ENCODE assay signal across 8 mouse cellular contexts in genomic region chr10:69101988-69102387, GRCm38 (mm10). TPM values are rescaled to one million over a fixed set of nuclear protein-coding genes. Genes with fewer than 3 reads are reported as not detected.
A peak's percentile ranks its signal among the peaks of the same experiment; 100 is the strongest.
DNase-seq lines count a peak whose midpoint lies in the region; ATAC-seq and TF ChIP-seq lines count a peak whose summit lies in the region.

No protein-coding gene starts in this region.

- H3K27ac ChIP-seq in liver, adult 2 months (replicated peaks; ENCODE audit: insufficient read depth, low read depth, low read length): no peak overlapping the region
- H3K27ac ChIP-seq in liver, embryonic 11.5 days (ENCODE audit: low read depth, low read length): no peak overlapping the region

- peak; percentile 8 to 61 for DNase-seq in adrenal gland, adult (ENCODE audit: inconsistent age in 2 of 2, low spot score in 1 of 2)
- no peak for DNase-seq in adrenal gland, postnatal 4 days (ENCODE audit: low spot score in 2 of 2)
- DNase-seq in liver, adult 2 months (ENCODE audit: extremely low read depth, low read depth, low spot score): peak; percentile 38
- no peak for DNase-seq in liver, embryonic 11.5 days (ENCODE audit: low spot score)
- DNase-seq in embryo, embryonic 11 days: peak; percentile 45
- DNase-seq in layer of hippocampus, adult 9-10 months (ENCODE audit: low spot score): peak; percentile 26
- DNase-seq in lung, postnatal 4 days: peak; percentile 53
- peak; percentile 8 to 55 for DNase-seq in thymus, postnatal 10 days (ENCODE audit: low spot score in 2 of 2)

- H3K9ac ChIP-seq in liver, adult 2 months (ENCODE audit: low read depth, low read length): no peak overlapping the region
- no peak overlapping the region for H3K9ac ChIP-seq in liver, embryonic 11.5 days (ENCODE audit: low read depth, low read length)

- 78% methylated on average over 4 of the region's 4 CpGs for WGBS in liver, adult 2 months
- 73% methylated on average over 4 of the region's 4 CpGs for WGBS in liver, embryonic 11.5 days

- no peak overlapping the region for H3K4me3 ChIP-seq in liver, adult 2 months (ENCODE audit: insufficient read depth, low read depth, low read length)
- H3K4me3 ChIP-seq in liver, embryonic 11.5 days (ENCODE audit: low read depth, low read length): no peak overlapping the region

- TF ChIP-seq CTCF in liver, adult 2 months (IDR thresholded peaks at IDR 0.05; ENCODE audit: low read depth, low read length): peak; percentile 54

- H3K4me2 ChIP-seq in liver, embryonic 11.5 days: no peak overlapping the region

- H3K79me2 ChIP-seq in liver, adult 2 months (ENCODE audit: control insufficient read depth, insufficient read depth, low read length): no peaks in the 10 kb centered on the region

- no peaks in the 10 kb centered on the region for H3K36me3 ChIP-seq in liver, adult 2 months (ENCODE audit: control insufficient read depth, insufficient read depth, low read length)
- H3K36me3 ChIP-seq in liver, embryonic 11.5 days (ENCODE audit: control insufficient read depth, insufficient read depth, low read length): no peaks in the 10 kb centered on the region

- no peak for TF ChIP-seq POLR2A in liver, adult 2 months (IDR thresholded peaks at IDR 0.05; ENCODE audit: extremely low read depth, insufficient read depth, low read length)

- H3K9me3 ChIP-seq in liver, embryonic 11.5 days (ENCODE audit: control insufficient read depth, low read length): no peaks in the 10 kb centered on the region

- no peak for ATAC-seq in liver, embryonic 11.5 days (replicated peaks; ENCODE audit: low FRiP score)

- no peaks in the 10 kb centered on the region for H3K27me3 ChIP-seq in liver, adult 2 months (ENCODE audit: control insufficient read depth, insufficient read depth, low read length)
- no peaks in the 10 kb centered on the region for H3K27me3 ChIP-seq in liver, embryonic 11.5 days (replicated peaks; ENCODE audit: control insufficient read depth, insufficient read depth, low read length)

- H3K4me1 ChIP-seq in liver, adult 2 months (ENCODE audit: control insufficient read depth, insufficient read depth, low read length): peaks cover 1% of the 10 kb centered on the region
- no peaks in the 10 kb centered on the region for H3K4me1 ChIP-seq in liver, embryonic 11.5 days (replicated peaks; ENCODE audit: control insufficient read depth, insufficient read depth, low read length)

RNA-seq across cellular contexts. Expression of gene Rhobtb1, which starts 49.2 kb away (rescaled TPM):
- total RNA-seq in adrenal gland, postnatal 4 days (2021): 10 to 100 TPM; 18.5 to 18.8 TPM
- 45.2 and 47.9 TPM in 2 replicates for total RNA-seq in liver, adult 2 months (2014; rRNA removed)
- 14.3 and 17.4 TPM in 2 replicates for polyA plus RNA-seq in liver, adult 2 months (2012; rRNA removed)
- polyA plus RNA-seq in liver, embryonic 11.5 days (2014; fragmentation: Nextera tagmentation; extraction: Ambion mirVana): 16.1 and 17.4 TPM in 2 replicates

Comparison
In these comparisons a context has a peak if more than half of its experiments do, and no peak if none do; other contexts are left out.
1. DNase-seq: peak in adrenal gland, adult (2 of 2), liver, adult 2 months (single experiment), embryo, embryonic 11 days (single experiment), layer of hippocampus, adult 9-10 months (single experiment), lung, postnatal 4 days (2 of 2) and thymus, postnatal 10 days (2 of 2); none in adrenal gland, postnatal 4 days (0 of 2) and liver, embryonic 11.5 days (single experiment).